Mouse (Mus musculus): ENCODE results near the gene Pctp. TPM values are rescaled to one million over a fixed set of nuclear protein-coding genes. Genes with fewer than 3 reads are reported as not detected.

The Pctp gene
- total RNA-seq (2021): 1 to 10 TPM; 2.2 to 2.9 TPM
- long read RNA-seq, experiment 1, partial matches to known transcripts: 1 of 5 reads
- long read RNA-seq, experiment 1, other reads (novel, unspliced or antisense): 0 of 5 reads
- long read RNA-seq, experiment 2, partial matches to known transcripts: 0 of 5 reads
- long read RNA-seq, experiment 2, other reads (novel, unspliced or antisense): 2 of 5 reads

DNA sequence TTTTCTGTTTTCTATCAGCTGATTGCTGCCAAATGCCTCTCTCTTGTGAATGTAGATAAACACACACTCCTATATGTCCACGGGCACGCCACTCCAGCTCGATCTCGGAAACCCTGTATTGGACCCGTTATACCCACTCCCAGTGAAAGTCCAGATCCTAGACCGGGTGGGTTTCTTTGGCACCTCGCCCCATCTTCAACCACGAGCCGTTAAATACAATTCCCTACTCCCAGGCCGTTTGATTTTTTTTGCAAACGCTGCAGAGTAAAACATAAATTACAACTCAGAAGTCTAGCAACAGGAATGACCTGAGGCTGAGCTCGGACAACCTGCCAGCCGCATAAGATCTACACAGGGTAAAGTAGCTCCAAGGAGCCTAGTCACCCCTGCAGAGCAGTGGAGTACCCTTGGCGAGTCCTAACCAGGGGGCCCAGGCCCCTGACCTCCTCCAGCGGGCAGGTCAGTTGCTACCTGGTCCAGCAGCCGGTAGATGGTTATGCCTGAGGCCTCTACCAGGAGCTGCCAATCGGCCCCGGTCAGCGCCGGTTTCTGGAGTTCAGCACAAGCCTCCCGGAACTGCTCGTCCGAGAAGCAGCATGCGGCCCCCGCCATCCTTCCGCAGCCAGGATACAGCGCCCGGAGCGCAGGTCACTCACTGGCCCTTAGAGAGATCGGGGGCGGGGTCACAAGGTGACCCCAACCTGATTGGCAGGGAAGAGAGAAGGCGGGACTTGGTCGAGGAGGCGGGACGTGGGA is at the start of gene Pctp:
Gene Pctp, minus strand, starts transcription at position 664 of the 756 bp plus-strand sequence.
- peak; percentile 80 for DNase-seq

DNA sequence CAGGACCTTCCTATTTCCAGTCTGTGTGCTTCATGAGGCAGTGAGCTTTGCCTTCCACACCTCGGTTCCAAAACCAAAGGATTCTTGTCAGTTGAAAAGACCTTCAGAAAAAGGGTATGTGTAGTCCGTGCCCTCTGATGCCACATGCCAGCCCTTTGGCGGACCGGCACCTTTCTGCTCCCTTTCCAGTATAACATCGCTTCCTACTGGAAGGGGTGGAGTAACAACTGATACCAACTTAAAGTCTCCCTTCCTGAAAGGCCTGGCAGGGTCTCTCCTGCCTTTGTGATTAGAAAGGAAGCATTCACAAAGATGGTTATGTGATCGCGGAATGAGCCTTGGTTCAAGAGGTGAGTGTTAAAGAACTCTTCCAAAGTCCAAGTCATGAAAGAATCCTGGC is 47.3 kb upstream of the Pctp start:
- DNase-seq: no peak

DNA sequence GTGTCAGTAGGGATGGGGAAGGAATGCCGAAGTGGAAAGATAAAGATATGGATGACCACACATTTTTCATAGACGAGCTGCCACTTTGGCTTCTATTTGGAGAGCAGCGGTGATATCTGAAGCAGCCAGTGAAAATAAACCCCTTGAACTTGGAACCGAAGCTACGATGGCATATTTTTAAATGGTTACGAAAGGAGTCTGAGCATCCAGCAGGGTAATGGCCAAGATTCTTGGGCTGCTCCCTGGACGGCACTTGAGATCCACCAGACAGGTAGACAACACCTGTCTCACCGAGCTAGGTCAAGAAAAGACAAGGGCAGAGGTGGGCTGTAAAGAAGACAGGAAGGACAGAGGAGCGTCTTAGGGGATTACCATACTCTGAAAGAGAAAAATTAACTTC is 44.6 kb upstream of the Pctp start:
- no peak for DNase-seq

DNA sequence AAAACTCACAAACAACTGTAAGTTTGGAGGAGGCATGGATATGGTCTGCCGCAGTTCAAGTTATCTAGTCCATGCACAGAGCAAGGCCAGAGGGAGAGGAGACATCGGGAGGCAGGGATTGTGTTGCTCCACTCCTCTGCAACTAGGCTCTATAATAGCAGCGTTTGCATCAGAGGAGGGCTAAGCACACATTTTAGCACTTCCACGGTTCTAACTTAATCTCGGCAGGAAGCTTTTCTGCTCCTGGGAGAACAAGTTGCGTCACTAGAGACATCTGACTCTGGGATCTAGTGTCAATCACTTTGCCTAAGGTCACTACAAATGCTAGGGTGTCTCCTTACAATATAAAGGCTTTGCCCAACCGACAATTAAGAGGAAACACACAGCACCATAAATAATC is 43.5 kb upstream of the Pctp start:
- DNase-seq: peak; percentile 43

DNA sequence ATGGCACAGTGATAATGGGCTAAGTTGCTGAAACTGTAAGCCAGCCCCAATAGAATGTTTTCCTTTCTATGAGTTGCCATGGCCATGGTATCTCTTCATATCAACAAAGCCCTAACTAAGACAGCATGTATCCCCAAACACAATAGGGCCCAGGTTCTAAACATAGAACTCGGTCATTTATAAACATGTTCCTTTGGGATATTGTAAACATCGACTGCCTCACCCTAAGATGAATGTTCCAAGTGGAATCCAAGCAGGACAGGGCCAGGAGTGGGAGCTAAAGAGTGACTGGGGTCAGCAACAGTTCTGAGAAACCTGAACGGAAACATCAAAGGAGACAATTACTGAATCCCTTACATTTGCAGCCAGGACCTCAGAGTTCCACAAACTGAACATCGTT is 41.8 kb upstream of the Pctp start:
- no peak for DNase-seq

DNA sequence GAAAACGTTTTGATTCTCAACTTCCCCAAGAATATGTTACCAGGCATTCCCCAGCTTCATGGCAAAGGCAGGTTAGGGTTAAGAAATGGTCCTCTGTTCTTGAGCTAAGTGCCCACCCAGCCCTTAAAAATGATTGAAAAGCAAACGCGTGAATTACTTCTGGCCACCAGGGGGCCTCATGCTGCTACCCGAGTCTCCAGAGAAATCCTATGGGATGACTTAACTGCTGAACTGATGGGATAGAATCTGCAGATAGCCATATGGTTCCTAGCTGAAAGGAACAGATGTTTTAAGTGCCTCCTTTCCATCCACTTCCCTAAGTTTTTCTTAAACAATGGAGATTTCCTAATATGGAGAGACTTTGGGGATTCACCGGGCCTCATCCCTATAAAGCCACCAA is 35.3 kb upstream of the Pctp start:
- DNase-seq: no peak

DNA sequence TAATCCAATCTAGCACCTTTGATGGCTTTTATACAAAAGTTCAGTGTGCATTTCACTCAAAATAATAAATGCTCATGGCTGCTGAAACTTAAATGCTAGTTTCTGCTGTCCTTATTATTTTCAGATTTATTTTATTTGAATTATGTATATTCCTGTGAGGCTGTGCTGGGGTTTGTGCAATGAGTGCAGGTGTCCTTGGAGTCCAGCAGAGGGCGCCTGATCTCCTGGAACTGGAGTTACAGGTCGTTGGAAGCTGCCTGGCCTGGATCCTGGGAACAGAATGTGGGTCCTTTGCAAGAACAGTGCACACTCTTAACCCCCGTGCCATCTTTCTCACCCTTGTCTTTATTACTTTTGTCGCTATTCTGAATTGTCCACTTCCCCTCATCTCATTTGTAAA is 33.7 kb upstream of the Pctp start:
- DNase-seq: no peak

DNA sequence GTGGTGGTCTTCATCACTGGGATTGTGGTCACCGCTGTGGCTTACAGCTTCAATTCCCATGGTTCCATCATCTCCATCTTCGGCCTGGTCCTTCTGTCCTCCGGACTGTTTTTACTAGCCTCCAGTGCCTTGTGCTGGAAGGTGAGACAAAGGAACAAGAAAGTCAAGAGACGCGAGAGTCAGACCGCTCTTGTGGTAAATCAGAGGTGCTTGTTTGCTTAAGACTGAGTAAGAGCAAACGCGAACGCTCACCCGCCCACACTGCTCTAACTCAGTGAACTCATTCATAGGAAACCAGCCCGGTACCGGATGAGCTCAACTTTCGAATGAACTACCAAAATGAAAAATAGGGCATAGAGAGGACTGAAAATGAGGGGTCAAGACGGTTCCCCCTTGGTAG is 32.8 kb upstream of the Pctp start:
- DNase-seq: no peak

DNA sequence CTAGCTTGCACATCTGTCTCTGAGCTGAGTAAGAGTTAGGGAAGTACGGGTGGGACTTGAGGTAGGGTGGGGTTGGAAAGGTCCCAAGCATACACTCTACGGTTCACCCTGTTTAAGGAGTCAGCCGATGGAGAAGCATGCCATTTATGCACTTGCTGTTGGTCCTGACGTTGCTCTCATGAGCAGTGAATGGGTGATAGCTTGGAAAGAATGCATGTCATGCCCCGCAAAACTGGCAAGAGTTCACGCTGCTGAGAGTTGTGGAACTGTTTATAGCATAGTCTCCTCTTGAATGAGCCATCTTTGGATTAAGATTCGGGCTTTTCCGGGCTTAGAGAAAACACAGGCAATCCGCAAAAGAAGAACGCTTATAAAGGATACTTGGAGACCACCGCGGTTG is 32.0 kb upstream of the Pctp start:
- DNase-seq: no peak

DNA sequence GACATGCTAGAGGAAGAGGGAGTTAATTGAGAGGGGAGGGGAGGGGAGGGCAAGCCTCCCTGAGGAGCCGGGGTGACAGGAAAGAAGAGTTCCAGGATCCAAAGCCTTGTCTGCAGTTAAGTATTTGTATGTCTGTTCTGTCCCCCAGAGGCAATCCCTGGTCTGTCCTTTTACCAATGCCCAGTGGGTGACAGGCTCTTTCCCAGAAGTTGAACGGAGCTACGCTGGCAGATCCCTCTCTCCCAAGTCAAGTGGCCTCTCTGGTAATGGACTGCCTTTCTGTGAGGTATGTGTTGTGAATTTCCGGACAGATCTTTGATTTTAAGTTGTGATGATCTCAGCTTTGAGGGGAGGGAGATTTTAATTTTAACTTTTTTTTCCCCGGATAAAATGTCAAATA is 30.7 kb upstream of the Pctp start:
- no peak for DNase-seq

DNA sequence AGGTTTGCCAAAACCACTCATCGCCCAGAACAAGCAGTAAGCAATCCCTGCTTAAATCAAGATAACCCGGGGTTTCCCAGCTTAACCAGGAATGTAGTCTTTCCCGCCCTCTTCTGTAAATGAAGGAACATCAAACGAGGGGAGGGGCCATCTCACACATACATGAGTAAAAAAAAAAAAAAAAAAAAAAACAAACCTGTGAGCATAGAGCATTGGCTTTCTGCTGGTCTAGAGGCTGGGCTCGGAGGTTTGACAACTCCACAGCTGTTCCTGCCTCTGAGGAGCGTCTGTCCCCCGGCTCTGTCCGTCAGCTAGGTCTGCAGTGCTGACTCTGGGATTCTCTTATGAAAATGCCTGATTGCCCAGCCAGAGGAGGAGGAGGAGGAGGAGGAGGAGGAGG is 30.1 kb upstream of the Pctp start:
- DNase-seq: no peak

DNA sequence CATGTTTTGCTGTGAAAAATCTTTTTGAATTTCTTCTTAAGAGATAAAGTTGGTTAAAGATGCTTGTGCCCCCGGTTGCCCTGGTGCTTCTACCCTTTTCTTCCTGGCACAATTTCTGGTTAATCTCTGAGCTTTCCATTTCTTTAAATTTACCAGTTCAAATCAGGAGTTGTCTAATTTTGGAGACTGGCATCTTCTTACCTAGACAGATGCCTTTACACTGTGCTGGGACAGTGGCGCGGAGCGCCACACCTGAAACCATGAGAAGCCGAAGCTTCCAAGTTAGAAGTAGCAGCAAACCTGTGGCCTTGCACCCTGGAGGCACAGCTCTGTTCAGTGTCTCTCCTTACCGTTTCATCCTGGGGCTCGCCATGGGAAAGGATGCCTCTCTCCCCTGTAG is 28.4 kb upstream of the Pctp start:
- DNase-seq: no peak

DNA sequence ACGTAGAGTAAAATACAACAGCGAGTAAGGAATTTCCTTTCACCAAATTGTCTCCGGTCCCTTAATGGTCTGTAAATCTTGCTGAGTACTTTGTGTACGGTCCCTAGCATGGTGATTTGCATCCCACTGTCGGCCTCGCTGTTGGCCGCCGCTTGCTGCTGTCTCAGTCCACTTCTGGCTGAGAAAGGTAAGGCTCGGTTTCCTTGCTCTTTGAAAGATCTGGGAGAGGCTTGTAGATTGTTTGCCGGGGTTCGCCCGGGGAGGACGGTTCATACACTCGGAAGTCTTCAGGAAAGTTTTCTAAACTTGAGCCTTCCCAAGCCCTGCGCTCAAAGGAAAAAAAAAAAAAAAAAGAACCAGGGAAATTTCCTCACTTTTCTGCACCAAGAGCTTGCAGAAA is 27.9 kb upstream of the Pctp start:
- DNase-seq: no peak

DNA sequence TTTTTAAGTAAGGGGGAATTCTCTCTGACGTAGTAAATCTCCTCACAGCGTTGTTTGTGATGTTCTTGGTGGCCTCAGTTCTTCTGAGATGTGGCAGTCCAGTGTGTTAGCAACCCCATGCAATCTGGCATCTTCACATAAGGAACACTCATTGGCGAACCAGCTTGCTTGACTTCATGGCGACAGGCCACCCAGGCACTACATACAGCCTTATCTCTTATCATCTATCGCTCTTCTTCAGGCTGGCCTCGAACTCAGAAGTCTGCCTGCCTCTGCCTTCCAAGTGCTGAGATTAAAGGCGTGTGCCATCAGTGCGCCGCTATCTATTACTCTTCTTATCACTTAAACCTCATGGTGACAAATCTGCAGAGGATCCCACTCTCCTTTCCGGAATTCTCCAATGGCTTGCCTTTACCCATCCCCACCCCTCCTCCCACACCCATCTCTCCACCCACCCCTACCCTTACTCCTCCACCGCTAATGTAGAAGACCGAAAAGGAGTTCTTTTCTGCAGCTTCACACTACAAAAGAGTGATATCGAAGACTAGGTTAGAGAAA is 27.2 kb upstream of the Pctp start, which contains the start of gene Tmem100:
Gene Tmem100, plus strand, starts transcription at position 508 of the 558 bp plus-strand sequence.
- no peak for DNase-seq

DNA sequence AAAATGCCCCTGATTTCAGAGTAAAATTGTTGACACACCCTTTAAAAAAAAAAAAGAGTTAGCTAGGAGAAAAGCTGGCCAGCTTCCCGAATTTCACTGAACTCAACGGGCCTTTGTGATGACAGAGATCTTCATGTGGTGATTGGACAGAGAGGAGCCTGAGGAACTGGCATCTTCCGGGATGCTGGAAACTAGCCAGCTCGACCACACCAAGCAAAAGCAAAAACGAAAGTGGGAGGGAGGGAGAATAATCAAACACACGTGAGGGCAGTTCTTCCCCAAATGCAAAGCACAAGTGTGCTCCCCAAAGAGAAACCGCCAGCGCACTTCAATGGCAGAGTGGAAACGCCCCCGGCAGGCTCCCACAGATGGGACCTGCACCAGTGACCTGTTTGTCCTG is 26.7 kb upstream of the Pctp start:
- peak; percentile 73 for DNase-seq

DNA sequence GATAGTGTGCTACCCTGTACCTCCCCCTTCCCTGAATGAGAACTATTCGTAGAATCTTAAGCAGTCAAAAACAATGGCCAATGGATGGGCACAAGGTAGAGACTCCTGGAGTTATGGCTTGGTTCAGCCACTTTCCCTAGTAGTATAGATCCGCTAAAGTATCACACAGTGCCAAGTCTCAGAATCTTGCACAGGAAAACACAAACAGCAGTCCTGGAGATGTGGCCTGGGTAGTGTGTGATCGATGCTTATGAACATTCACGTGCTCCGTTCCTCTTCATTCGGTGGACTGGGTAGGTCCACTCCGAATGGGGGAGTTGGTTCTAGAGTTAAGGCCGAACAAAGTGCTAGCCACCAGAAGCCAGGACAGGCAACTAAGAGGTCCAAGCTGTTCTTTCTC is 26.1 kb upstream of the Pctp start:
- no peak for DNase-seq

DNA sequence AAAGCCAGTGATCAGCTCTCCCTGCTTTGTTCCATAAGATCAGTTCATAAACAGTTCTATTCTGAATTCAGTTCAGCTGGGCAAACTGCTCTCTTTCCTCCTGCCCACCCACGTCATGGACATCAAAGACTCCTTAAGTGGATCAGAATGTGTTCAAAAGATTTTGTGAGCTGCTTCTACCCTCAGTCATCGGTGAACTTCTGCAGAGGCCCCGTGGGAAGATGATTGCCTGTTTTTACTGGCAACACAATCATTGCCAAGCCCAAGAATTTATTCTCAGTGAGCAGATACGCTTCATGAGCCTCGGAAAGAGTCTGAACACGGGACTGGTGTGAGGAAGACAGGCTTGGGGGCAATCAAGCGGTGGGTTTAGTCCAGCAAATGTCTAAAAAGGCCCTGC is 24.5 kb upstream of the Pctp start:
- no peak for DNase-seq

DNA sequence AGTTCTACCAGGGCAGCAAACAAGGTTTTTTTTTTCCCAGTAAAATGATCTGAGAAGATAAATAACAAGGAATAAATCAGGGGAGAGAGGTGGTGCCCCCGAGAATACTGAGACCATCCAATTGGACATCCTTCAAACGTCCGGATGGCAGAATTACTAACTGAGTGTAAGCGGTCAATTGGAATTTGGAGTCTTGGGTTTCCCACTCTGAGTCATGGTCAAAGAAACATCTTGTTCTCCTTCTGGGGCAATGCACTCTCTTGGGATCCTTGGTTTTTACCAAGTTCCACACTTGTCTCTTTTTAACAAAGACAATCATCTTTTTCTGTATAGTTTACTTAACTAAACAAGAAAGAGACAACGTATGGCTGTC is 24.1 kb upstream of the Pctp start:
- DNase-seq: no peak

DNA sequence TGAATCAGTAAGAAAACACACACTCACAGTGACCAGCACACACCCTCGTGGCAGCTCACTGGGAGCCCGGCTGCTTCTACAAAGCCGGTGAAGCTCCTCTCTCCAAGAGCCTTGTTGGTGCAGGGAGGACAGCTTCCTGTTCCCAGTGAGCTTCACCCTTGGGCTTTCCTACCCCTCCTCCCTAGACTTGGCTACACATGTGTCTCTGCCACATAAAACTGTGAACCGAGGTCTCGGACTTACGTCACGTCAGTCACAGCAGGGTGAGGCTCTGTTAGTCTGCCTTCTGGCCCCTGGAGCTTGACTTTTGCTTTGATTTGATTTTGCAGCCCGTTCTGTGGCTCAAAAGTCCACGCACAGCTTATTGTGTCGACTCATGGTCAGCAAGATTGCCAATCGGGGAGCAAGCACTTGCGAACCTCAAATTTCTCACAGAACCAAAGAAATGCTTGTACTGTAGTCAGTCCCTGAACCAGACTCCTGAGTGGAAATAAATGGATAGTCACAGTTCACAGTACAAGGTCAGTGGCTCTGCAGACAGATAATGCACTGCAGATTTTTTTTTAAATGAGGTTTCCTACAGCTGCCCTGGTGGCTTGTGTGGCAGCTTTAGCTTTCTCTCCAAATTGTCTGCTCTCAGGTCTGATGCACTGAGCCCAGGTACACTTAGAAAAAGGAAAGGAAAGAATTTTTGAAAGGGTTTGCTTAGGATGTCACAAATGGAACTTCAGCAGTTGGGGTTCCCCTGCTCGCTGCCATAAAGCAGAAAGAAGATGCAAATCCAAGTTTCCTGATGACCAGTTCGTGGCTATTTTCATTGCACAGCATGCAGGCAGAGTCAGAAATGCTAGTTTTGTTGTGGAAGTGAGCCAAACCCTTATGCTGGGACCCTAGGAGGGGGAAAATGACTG is 23.5 kb upstream of the Pctp start:
- DNase-seq: peak; percentile 47

DNA sequence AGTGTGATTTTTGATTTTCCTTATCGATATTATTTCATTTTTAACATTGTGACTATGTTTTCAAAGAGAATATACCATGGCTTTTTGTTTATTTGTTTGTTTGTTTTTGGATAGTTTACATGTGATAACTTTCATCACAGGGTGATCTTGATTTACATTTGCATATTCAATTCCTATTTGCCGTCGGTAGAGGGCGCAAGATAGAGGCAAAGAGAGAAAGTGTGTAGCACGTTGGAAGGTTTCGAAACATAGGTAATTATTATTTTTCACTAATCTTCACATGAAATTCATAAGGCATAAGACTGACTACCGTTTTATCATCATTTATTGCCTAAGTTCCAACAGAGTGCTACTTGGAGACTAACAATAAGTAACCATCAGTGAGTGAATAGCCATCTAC is 16.5 kb upstream of the Pctp start:
- DNase-seq: no peak

DNA sequence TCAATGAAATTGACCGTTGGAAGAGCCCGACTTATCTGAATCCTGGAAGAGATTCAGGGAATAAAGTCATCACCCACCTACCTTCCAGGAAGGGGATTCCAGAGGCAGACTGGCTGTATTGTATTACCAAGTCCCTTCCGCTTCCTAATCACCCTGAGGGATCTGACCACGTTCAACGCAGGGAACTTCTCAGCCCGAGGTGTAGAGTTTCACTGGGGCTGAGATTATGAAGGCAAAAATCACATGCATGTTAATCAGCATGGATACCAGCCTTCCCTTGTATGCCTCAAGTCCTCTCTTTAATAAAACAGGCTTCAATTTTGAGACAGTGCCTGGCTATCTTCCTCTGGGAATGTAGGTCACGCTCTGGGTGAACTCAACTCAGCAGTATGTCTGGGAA is 12.6 kb upstream of the Pctp start:
- no peak for DNase-seq

DNA sequence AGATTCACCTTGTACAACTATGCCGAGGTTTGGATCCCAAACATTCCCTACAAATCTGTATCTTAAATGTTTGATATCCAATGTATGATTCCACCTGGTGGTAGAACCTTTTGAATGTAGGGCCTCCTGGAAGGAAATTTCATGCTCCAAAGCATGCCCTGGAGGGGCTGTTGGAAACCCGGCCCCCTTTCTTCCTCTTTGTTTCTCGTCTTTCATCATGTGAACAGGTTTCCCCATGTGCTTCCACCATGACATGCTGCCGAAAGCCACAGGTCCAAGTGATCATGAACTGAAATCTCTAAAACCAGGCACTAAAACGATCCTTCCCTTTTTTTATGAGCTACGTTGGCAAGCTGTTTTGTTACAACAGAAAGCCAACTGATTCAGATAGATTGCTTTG is 11.0 kb upstream of the Pctp start:
- DNase-seq: no peak

All from gastrocnemius, postnatal 25 days (tissue).